Mouse (Mus musculus) A20 (cell line): ENCODE results near the gene Mybphl.

Experiments
- DNase-seq: peaks from one replicate; pipeline ENCODE4 v3.0.0-alpha.2; 2011; ENCODE audit warnings: low read depth, low spot score

Gene Mybphl

GRCm38 (mm10) chr3:108364270-108364995, at the start of gene Mybphl:
TSS of gene Mybphl (plus strand) at chr3:108364911.
- no peak for DNase-seq

- DNase-seq, result no peak
These were observed 46.2 kb upstream of the Mybphl start for GRCm38 (mm10) chr3:108318517-108318916.

- no peak for DNase-seq
These were observed 43.0 kb upstream of the Mybphl start for GRCm38 (mm10) chr3:108321671-108322070.

GRCm38 (mm10) chr3:108322136-108322535, 42.6 kb upstream of the Mybphl start:
- no peak for DNase-seq

- no peak for DNase-seq
These were observed 41.7 kb upstream of the Mybphl start for GRCm38 (mm10) chr3:108322962-108323361.

GRCm38 (mm10) chr3:108324837-108325236, 39.9 kb upstream of the Mybphl start:
- no peak for DNase-seq

- no peak for DNase-seq
These were observed 39.2 kb upstream of the Mybphl start for GRCm38 (mm10) chr3:108325521-108325920.

GRCm38 (mm10) chr3:108327275-108327674, 37.4 kb upstream of the Mybphl start:
- no peak for DNase-seq

GRCm38 (mm10) chr3:108327916-108328315, 36.8 kb upstream of the Mybphl start:
- no peak for DNase-seq

- DNase-seq, result no peak
These were observed 36.3 kb upstream of the Mybphl start for GRCm38 (mm10) chr3:108328441-108328841.

- no peak for DNase-seq
These were observed 33.9 kb upstream of the Mybphl start for GRCm38 (mm10) chr3:108330812-108331211.

GRCm38 (mm10) chr3:108336878-108337277, 27.8 kb upstream of the Mybphl start:
- no peak for DNase-seq

- no peak for DNase-seq
These were observed 23.7 kb upstream of the Mybphl start for GRCm38 (mm10) chr3:108341040-108341439.

- no peak for DNase-seq
These were observed 22.5 kb upstream of the Mybphl start for GRCm38 (mm10) chr3:108342185-108342584.

GRCm38 (mm10) chr3:108345855-108346254, 18.9 kb upstream of the Mybphl start:
- DNase-seq, result no peak

- peak; percentile 68 for DNase-seq
These were observed 16.3 kb upstream of the Mybphl start for GRCm38 (mm10) chr3:108348376-108348775.

GRCm38 (mm10) chr3:108355245-108355644, 9.5 kb upstream of the Mybphl start:
- DNase-seq, result no peak

- no peak for DNase-seq
These were observed 7.7 kb upstream of the Mybphl start for GRCm38 (mm10) chr3:108357051-108357450.

GRCm38 (mm10) chr3:108358445-108358844, 6.3 kb upstream of the Mybphl start:
- no peak for DNase-seq

GRCm38 (mm10) chr3:108360894-108361293, 3.8 kb upstream of the Mybphl start:
- DNase-seq, result no peak

GRCm38 (mm10) chr3:108363626-108364025, 1.1 kb upstream of the Mybphl start:
- no peak for DNase-seq

- DNase-seq, result no peak
These were observed 2.5 kb downstream of the Mybphl start for GRCm38 (mm10) chr3:108367173-108367572.

- DNase-seq, result no peak
These were observed 3.1 kb downstream of the Mybphl start for GRCm38 (mm10) chr3:108367828-108368227.

- no peak for DNase-seq
These were observed 4.0 kb downstream of the Mybphl start for GRCm38 (mm10) chr3:108368721-108369120.
